Mouse (Mus musculus): ENCODE data around the gene Schip1.

The Schip1 gene

DNA sequence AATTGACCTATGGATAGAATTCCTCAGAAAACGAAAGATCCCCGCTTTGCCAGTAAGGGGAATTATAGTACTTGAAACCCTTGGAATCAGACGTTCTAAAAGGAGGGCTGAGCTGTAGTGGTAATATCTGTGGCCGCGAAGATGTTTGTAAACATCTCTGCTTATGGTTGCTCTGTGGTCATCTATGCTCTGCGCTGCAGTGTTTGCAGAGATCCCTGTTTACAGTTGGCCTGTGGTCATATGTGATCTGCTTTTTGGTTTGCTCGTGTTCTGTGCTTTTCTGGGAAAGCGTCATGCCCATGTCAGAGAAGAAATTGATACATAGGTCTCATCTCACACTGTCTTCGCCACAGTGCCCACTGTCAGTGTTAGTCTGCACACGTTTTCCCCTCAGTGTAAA, 528.0 kb downstream of the Schip1 start:
- DNase-seq = no peak

DNA sequence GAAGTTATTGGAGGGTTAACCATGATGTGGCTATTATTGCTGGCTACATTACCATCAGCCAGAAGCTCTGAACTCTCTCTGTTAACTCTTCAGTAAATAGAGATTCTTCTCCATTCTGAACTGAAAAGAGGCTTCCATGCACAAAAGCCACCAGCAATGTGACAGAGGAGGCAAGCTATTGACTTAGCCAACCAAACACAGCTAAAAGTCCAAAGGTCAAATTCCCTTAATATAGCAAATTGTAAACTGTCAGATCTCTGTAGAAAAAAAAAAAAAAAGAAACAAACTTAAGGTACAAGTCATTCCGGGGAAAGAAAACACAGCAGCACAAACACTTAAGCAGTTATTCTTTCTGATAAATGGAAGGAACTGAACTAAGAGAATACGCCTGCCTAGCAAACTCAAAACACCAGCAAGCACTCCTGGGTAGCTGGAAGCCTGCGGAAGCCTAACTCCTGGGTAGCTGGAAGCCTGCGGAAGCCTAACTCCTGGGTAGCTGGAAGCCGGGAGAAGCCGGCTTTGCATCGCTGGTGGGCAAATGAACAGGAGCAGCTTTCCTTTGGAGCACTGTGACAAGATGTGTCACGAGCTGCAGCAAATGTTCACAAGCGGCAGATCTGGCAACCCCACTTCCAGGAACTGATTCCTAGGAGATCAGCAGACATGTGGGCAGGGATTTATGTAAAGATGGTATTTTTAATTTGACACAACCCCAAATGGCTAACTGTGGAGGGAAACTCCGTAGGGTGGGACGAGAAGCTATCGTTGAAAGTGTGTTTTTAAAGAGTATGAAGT, 528.7 kb downstream of the Schip1 start:
- DNase-seq = peak; percentile 62

DNA sequence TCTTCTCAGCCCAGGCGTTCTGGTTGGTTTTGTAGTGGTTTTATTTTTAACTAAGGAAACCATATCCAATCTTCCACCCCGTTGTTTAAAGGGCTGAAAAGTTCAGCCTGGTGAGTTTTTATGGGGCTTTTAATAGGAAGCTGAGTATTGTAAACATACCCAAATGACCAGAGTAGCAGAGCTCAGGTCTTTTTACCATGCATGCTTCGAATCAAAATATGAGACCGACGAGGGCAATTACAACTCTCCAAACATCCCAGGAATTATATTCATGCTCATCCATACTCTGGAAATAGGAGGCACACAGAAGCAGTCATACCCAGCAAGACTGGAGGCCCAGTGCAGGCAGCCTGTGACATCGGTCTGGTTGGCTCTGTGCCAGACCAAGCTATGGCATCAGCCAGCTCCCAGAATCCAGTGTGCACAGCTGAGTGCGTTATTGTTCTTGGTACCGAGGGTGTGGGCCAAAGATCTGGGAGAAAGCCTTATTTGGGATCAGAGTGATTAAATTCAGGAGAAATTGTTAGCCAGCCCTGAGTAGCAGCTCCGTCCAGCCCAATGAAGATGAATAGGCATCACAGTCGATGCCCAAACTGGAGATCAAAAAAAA, 530.8 kb downstream of the Schip1 start:
- no peak for DNase-seq

DNA sequence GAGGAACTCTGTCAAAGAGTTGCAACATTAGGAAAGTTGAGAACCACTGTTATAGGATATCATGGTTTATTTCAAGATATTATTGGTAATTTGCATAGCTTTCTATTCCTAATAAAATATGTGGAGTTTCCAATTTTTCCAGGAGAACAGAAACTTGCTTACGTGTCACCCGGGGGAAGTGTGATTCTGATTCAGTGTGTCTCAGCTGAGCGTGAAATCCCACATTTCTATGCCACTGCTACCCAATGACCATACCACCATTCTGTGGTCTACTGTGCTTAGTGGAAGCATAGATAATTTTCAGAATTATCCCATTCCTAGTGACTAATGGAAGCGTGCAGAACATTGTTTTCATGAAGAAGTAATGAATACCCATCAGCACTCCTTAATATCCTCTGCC, 532.3 kb downstream of the Schip1 start:
- no peak for DNase-seq

DNA sequence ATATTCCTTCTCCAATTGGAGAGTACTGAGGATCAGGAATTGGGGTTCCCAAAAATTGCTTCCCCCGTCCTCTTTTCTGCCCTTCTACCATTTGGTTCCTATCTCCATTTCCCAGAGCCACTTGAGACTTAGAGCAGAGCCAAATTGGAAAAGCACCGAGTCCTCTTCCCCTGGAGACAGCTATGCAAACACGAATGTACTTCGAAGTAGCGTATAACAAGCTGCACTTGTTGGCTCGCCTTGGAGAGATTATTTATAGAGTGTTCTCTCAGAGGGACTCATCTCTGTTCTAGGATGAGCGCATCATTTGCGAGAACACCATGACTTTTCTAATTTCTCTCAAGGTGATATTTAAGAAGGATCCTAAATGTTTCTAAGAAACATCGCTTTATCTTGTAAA, 538.3 kb downstream of the Schip1 start:
- DNase-seq = no peak

DNA sequence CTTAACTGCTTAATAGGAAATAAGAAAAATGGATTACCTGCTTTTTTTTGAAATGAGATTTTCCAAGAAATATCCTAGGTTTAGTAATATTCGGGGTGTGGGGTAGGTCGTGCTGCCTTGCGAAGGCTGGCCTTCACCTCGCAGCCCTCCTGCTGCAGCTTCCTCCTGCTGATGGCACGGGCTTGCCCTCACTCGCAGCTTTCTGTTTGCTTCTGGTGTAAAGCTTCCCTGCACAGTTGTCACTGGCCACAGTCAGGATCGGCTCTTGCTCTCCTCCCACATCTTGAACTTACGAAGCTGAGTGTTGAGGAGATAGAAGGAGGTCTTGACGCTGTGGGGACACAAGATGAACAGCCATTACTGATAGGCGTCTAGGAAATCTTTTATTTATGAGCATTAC, 539.9 kb downstream of the Schip1 start:
- no peak for DNase-seq

DNA sequence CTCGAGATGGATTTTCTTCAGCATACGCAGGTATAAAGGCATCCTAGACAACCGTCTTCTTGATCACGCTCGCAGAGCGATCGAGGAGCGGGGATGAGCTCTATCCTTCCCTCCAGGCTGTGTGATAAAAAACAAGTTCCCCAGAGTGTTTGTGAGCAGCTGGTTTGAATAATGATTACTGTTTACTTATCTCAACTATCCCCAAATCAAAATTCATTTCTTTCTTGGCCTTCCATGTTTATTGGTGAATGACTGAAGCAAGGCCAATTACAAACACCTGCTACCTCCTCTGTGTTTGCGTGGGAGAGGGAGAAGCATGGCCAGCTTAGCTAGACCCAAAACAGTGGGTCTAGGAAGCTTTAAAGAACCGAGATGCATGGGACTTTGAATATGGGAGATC, 540.4 kb downstream of the Schip1 start:
- DNase-seq = no peak

DNA sequence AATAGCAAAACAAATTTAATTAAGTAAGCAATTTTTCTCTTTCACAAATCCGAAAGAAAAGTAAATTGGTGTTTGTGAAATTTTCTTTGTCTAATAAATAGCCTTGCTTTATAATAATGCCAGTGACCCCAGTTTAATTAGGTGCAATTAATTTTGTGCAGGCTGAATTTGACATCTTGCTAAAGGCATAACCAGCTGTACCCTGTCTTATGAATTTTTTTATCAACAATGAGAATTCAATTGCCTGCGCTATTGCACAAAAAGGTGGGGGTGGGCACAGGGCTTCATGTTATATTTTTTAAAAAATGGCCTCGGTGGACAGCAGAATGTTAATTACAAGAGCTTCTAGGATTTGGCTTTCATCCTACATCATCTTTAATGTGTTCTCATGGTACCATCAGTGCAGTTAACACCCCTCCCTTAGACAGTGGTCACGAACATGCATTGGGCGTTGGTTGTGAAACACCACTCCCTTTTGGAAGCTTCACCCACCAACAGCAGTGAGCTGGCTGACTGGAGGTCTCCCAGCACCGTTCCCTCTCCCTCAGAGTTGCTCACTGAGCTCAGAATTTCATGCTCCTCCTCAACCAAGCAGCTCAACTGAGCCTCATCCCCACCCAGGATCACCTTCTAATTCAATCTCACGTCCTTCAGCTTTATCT, 541.5 kb downstream of the Schip1 start:
- no peak for DNase-seq

DNA sequence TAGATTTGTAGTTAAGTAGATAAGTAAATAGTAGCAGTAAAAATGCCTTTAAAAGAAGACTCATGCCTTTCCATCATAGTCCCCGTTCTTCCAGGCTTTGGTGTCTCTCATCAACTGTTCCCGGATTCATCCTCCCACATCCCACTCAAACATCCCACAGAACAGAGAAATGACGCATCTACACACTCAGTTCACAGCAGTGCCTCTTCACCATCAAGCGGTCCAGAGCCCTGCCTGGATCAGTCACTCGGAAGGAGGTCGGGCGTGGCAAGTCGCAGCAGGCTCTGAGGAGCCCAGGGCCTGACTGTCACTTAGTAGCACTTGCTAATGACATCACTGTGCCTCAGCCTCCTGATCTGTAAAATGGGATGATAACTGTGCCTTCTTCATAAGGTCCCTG, 542.1 kb downstream of the Schip1 start:
- DNase-seq = peak; percentile 56

DNA sequence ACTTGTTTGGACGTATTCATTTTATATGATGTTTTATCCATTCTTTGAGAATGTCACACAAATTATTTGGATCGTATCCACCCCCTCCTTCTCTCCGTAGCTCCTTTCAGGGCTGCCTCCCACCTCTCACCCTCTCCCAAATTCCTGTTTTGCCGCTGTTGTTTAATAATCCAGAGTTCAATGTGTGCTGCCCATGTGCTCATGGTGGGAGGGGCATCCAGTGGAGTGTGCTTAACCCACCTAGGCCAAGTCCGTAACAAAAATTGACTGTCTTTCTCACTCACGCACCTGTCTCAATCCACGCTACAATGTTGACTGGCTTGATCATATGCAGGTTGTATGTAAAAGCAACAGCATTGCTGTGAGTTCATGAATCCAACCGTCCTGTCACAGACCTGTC, 542.7 kb downstream of the Schip1 start:
- no peak for DNase-seq

DNA sequence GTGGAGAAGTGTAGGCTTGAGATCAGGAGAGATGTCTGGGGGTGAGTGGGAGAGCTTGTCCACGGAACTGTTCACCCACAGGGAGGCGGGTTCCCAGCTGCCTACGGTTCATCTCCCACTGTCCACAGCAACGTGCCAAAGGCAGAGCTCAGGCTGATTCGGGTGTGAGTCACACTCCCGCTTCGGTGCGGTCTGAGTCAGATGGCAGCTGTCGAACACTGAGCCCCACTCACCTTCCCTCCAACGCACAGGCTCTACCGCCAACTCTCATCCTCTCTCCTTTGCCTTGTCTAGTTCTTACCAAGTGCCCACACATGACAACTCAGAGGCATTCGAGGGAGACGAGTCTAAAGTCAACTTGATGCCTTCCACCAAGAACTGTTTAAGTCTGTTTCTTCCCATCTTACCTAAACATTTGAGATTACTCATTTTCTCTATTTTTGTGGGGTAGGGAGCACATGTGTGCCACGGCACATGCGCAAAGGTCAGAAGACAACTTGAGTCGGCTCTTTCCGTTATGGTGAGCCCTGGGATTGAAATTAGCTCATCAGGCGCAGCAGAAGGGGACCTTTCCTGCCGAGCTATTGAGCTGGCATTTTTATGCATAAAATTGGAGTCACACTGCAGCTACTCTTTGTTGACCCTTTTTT, 544.4 kb downstream of the Schip1 start:
- DNase-seq = peak; percentile 89

DNA sequence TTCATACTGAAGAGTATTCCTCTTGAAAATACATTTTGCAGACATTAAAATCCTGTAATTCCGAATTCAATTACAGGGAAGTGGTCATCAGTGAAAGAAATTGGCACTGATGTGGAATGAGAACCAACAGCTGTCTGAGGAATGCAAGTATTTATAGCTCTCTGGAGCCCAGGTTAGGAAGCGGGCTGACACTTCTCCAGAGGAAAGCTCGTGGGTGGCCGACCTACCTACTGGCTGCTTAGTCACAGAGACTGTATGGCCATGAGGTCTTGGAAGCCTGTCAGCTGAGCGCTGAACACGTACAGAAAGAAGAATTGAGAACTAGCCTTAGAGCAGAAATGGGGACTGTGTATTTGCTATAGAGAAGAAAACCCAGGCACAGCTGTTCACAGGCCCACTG, 545.4 kb downstream of the Schip1 start:
- no peak for DNase-seq

DNA sequence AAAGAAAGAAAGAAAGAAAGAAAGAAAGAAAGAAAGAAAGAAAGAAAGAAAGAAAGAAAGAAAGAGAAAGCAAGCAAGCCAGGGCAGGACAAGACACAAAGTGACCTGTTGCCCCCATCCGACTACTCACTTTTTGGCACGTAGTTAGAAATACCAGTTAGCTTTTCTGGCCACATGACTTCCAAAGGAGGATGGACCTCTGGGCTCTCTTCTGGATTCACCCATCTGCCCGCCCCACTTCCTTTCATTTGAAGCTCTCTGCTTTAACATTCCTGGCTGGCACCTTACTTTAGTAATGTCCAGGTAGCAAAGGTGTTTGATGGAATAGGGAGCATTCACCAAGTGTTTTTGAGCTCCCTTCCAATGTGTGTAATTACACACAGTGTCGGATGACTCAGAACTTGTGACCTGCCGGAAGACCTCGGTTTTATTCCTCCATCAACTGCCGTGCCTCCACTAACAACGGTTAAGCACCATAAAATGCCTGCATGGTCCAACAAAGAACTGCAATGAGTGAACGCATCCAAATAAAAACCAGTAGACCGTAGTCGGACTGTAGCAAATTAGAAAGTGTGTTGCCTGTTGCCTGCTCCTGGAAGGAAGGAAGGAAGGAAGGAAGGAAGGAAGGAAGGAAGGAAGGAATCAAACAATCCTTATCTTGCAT, 546.1 kb downstream of the Schip1 start:
- no peak for DNase-seq

DNA sequence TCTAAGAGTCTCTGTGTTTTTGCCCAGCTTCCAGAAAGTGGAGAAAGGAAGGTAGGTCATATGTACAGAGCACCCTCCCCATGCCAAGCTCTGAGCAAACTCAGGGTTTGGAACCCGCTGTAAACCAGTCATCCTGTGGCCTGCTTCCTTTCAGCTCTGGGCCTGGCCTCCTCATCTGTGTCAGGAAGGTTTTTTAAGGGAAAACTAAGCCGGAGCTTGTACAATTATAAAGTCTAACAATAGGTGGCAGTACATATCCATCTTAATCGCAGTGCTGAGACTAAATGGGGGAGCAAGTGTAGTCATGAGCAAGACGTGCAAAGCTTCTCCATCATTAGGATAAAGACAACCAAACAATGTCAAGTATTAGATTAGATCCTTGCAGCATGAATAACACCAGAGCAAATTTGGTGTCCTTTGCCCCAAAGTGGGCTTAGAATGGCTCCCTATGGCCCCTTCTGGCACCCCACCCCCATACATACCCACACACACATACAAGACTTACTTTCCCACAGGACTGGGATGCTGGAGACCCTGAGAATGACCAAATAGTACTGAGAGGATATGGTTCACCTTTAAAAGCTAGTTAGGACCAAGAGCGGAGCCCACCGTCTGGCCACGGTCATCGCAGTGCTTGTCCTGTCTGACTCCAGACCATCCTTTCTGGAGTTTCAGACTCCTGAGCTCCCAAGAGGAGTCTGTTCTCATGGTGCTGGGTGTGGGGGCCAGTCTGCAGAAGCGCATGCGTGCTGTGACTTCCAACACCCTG, 550.6 kb downstream of the Schip1 start:
- DNase-seq = no peak

DNA sequence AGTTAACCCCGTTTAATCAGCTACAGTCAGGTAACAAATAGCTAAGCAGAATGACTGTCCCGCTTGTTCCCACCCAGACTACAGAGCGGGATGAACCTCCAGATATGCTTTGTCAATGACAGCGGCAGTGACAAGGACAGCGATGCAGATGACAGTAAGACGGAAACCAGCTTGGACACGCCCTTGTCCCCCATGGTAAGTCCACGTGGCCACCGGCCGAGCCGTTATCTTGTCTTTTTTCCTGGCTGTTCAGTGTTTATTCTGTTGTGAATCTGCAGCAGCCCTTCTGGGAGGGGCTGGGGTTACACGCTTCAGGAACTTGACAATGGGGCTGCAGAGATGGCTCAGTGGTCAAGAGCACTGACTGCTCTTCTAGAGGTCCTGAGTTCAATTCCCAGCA, 551.8 kb downstream of the Schip1 start:
- DNase-seq = no peak

DNA sequence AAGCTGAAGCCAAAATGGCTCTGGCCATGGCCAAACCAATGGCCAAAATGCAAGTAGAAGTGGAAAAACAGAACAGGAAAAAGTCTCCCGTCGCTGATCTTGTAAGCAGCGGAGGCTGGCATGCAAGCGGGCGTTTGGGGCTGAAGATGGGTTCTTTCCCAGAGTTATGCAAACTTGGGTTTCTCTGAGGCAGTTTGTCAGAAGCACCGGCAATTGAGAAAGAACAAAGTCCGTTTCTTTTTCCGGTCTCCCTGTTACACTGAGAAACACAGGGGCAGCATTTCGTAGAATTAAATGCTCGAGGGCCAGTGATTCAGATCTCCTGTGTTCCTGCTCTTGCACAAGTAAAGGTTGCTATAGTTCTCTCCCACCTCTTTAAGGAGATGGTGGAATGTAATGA, 553.1 kb downstream of the Schip1 start:
- no peak for DNase-seq

DNA sequence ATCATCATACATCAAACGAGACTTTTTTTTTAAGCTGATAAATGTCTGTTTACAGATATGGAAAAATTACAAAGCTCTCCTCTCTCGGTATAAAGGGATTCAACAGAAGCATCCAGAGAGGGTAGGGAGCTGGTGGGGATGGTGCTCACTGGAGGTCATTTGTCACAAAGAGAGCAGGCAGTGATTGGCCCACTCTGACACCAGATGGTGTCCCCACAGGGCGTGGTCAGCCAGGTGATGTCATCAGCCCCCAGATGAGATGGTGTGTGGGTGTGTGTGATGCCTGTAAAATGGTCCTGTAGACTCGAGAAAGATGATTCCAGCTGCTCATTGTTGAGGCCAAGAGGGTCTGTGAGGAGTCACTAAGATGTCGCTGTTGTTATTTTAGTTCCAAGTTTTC, 554.5 kb downstream of the Schip1 start:
- DNase-seq = no peak

DNA sequence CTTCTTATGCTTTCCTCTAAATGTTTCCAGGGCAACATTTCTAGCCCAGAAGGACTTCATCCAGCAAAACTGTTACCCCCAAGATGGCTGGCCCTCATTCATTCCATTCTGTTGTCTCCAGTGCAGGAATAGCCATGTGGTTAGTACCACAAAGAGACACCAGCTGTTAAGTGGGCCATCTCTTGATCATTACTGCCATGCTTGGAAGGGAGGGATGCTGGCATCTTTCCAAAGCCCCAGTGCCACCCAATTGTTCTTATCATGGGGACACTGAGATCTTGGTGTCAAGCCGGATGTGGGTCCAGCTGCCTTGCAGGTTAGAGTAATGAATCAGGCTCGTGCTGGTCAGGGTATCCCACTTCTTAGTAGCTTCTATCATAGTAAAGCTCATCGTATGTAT, 557.4 kb downstream of the Schip1 start:
- no peak for DNase-seq

DNA sequence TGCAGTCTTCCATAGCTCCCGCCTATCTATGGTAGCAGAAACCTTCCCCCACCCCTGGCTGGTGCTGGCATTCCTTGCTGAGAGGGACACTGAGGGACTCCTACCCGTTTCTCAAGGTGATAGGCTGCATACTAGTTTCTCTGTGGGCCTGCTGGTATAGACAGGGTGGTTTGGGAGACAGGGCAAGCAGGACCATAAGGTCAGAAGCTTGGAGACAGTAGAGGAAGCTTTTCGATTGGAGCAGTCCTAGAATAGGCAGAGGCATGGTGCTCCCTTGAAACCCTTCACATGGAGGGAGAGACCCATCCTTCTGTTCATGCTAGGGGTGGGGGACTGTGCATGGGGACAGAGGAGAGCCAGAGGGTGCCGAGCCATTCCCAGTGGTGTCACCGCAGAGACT, 558.4 kb downstream of the Schip1 start:
- DNase-seq = no peak

DNA sequence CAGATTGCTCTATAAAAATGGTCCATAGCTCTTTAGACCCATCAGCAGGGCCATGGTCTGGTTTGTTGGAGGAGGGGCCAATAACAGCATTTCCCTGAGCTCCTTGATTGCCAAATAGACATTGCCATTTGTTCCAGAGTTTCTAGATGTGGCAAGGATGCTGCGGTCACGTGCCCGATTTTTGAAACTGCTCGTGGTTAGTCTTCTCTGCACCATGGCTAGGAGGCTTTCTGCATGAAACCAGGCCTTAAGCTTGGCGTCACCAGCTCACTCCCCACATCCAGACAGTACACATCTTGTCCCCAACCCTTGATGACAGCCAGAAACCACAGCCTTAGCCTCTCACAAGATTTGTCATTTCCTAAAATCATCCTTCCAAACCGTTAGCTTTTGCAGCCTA, 559.9 kb downstream of the Schip1 start:
- DNase-seq = no peak

DNA sequence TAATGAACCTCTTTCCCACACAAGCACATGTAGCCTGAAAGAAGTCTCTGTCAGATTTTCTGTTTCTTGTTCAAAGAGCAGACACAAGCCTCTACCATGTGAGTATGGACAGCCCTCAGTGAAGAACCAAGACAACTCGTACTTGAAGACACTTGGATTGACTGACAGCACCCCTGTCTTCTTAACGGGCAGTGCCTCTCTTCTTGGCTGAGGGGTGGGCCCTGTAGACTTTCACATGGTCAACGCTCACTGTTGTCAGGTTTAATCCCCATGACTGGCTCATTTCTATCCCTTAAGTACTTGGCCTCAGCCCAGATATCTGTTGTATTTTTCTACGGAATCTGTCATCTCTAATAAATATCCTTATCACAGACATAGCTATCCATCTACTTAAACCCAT, 565.7 kb downstream of the Schip1 start:
- no peak for DNase-seq

DNA sequence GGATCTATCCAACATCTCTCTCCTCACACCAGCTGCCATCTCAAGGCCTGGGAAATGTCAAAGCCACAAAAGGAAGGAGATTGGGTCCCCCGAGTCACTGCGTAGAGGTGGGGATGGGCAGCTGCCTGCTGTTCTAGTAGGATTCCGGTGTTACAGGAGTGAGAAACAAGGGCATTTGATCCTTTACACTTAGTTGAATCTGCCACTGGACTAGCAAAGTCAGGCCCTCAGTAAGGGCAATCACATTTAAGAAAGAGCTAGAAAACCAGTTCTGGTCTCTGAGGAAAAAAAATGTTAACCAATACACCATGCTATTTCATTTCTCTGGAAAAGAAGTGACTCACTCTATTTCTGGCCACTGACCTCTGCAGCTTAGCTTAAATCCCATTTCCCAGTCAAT, 566.2 kb downstream of the Schip1 start:
- no peak for DNase-seq

DNA sequence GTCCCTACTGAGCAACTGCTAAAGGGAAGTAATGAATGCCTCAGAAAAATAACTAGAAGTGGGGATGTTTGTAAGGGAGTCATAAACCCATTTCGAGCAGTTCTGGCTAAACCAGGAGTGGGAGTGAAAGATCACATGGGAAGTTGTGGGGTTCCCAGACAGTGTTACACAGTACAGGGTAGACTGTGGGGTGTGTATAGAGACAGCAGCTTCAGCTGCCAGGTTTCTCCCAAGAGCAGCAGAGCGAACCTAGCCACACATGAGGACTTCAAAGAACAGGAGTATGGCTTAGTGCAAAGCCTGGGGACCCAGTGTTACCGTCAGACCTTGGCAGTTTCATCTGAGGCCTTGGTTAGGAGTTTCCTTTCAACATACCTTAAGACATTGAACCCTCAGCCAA, 568.1 kb downstream of the Schip1 start:
- DNase-seq = no peak

All from right cerebral cortex, postnatal 25 days (tissue).